Mouse (Mus musculus): ENCODE measurements at regions not wholly inside any gene's neighbourhood (a gene's known extent, or its start where the extent isn't known, plus 50 kb on each side); places are given as distances from the start of the nearest gene placed in this dataset.

DNA sequence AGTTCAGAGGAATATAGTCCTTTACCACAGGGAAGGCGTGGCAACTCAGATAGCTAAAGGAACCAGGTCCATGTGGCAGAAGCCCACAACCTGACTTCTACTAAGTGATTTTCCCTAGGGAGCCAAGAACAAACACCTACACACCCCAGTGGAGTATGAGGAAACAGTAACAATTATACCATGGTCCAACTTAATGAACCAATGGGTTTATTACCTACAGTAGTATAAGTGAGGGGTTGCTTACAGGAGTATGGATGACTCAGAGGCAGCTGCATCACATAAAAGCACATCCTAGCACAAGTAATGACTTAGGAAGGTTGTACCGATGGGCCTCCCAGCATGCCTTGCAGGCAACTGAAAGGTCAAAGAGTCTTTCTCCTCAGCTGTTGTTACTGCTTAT is 98.7 kb upstream of the Cul1 start:
- no peak for DNase-seq (ENCODE audit: low read depth, low spot score)

DNA sequence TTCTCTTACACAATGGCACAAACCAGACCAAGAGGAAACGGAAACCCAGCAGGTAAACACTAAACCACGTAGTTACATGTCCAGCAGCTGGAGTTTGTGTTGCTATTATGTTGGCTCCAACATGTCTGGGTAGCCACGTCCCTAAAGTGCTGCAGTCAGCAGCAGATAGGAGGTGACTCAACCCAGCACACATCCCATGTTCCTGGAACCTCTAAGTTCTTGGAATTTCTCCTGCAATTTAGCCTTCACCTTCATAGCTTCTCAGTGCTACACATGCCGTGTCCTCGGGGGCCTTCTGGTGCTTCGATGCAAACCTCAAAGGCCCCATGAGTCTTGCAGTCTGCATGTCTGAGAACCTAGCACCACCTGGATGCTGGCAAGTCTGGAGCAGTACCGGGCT is 97.7 kb upstream of the Cul1 start:
- DNase-seq (ENCODE audit: low read depth, low spot score) = no peak

DNA sequence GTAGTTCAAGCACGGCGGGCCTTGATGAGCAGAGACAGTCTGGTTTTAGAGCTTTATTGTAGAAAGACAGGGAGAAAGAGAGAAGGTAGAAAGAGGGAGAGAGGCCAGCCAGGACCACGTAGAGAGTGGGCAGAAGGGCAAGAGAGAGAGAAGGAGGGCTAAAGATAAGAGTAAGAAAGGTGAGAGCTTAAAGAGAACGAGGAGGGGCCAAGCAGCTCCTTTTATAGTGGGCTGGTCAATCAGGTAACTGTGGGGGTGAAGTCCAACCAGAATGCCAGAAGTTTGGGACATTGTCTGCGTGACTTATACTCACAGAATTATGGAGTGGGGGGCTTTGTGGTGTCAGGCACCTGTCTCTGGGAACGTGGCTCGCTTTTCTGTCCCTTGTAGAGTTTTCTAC is 96.7 kb upstream of the Cul1 start:
- no peak for DNase-seq (ENCODE audit: low read depth, low spot score)

DNA sequence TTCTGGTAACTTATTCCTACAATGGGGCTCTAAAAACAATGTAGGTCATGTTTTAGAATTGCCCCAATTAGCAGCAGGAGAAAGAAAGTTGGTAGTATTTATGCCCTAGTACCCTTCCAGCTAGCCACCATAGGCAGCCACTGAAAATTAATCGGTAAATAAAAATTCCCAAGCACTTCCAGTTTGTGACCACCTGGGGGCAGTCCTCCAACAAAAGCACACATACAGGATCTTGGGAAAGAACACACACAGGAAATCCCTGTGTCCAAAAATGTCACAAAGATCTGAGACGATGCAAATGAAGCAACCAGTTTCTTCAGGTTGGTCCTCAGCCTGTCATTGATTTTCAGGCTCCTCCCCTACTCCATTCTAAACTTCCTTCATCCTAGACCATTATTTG is 94.5 kb upstream of the Cul1 start:
- DNase-seq (ENCODE audit: low read depth, low spot score) = peak; percentile 73

DNA sequence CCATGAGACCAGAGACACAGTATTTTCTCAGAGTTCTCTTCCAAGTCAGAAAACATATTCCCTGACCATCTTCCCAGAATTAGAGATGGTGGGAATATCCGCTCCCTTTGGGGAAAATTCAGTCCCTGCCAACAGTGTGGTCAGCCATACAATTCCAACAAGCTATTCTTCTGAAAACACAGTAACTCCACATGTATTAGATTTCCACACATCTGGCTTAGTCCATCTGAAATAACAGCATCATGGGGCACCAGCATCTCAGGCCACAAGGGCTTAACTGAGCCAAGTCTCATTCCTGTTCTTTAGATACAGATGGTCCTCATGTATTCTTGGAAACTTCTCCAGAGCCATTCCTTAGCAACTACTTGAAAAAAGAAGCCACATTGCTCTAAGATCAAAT is 89.2 kb upstream of the Cul1 start:
- no peak for DNase-seq (ENCODE audit: low read depth, low spot score)

DNA sequence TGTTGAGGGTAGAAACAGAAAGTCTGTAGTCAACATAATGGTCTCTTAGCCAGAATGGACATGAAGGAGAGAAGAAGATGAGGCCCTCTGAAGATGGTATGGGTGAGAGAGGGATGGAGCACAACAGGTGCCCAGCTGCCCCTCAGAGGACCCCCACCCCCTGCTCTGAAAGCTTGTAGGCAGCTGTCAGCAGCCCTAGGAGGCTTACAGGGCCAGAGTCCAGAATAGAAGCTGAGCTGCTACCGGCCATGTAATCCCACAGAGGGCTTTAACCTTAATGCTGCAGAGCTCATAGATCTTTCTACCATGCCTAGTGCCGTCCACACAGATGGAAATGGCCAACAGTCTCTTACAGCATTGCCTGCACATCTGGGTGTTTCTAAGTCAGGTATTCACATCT is 88.6 kb upstream of the Cul1 start:
- DNase-seq (ENCODE audit: low read depth, low spot score) = no peak

DNA sequence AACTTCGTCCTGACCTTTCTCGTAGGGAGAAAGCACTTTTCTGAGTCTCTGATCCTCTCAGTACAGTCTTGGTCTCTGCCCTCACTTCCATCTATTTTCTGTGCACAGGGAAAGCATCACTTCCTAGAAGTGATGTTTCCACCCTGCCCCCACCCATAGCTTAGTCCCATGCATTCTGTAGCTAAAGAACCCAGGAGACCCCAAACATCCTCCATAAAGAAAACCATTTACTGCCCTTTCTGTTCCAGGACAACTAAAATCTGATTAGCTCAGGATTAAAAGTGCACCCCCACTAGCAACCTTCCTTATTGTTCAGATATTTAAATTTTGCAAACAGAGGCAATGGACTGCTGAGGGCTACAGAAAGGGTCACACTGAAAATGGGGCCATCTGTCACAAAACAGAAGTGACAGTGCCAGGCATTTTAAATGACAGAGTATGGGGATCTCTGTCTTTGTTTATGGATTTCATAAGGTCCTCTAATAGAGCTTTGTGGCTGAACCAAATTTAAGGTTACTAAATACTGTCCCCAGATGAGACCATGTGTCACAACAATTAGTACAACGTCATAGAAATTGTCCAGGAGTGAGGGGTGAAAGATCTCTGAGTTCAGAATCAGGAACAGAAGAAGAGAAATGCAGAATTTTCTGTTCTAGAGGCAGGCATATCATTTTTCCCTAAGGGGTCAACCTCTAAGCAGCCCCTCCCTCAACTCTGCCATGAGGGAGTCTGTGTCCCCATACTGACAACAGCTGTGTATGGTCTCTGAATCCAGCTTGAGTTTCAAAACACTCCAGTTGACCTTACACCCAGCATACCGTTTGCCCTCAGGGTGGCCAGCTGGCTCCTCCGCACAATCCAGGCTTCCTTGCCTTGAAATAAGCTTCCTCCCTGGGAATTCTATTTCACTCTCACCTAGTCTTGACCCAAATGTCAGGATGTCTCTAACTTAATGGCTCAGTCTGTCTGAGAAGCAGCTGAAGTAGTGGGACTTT is 87.2 kb upstream of the Cul1 start:
- no peak for DNase-seq (ENCODE audit: low read depth, low spot score)

DNA sequence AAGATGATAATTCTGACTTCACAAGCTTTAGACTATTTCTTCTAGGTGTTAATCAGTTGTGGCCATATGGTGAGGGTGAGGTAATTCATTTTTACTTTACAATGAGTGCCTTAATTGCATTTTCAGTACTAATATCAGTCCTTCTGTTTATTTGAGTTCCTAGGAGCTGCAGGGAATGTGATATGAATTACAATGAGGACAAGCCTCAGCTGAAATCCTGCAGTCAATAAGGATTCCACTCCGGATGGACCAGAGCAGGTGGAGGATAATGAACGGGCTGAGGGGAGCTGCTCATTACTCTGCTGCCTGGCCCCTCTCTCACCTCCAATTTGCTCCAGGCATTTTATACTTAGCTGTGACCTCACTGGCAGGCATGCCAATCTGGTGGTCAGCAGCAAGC is 85.7 kb upstream of the Cul1 start:
- DNase-seq (ENCODE audit: low read depth, low spot score) = no peak

DNA sequence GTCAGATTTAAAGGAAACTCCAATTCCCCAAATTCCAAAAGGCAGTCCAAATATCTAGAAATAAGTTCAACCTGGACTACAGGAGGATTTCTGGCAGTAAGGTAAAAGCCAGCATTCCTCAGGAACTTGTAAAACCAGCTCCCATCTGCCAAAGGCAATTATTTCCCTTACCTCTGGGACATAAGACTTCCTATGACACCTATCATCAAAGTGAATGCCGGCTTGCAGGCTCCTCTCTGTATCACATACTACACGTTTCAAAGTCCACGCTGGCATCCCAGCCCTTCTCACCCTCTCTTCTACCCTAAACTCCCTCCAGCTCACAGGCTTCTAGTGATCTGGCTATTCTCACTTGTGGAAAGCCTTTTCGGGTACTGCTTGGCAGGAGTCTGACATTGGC is 77.5 kb upstream of the Cul1 start:
- peak; percentile 23 for DNase-seq (ENCODE audit: low read depth, low spot score)

DNA sequence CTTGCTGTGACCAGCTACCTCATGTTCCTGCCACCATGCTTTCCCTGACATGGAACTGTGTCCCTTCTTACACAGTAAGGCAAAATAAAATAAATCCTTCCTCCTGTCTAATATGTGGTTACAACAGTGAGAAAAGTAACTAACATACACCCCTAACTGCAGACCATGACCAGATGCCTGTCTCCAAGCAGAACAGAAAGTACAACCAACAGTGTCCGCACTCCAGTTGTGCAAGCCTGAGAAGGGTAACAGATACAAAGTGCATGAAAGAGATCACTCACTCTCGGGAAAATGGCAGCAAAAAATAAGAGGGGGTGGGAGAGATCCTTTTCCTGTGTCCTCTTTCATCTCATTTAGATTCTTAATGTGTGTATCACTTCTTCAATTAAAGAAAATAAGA is 71.7 kb upstream of the Cul1 start:
- DNase-seq (ENCODE audit: low read depth, low spot score) = no peak

DNA sequence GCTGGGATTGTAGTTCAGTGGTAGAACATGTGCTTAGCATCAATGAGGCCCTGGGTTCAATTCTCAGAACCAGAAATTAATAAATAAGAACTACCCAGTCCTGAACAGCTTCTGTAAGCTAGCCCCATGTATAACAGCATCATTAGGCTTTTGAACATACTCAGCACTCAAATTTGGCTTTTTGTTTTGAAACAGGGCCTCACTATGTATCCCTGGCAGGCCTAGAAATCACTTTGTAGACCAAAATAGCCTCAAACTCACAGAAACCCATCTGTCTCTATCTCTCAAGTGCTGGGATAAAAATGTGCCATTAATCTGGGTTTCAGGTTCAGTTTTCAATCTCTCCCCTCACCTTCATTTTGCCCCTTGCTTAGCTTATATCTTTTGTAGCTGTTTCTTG is 66.6 kb upstream of the Cul1 start:
- no peak for DNase-seq (ENCODE audit: low read depth, low spot score)

DNA sequence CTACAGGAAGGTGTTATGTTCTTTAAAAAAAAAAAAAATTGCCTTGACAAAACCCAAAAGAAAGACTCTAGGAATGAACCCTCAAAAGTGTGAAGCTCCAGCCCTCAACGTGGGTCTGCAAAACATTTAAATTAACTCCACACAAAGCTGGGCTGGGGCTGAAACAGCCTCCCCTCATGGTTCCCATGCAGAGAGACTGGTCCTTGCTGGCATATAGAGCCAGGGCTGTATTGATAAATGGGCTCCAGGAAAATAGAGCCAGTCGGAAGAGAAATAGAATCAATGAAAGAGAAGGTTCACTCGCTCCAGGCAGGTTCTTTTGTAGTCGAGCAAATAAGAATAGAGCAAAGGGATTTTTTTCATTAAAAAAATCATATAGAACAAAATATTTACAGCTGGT is 63.3 kb upstream of the Cul1 start:
- no peak for DNase-seq (ENCODE audit: low read depth, low spot score)

DNA sequence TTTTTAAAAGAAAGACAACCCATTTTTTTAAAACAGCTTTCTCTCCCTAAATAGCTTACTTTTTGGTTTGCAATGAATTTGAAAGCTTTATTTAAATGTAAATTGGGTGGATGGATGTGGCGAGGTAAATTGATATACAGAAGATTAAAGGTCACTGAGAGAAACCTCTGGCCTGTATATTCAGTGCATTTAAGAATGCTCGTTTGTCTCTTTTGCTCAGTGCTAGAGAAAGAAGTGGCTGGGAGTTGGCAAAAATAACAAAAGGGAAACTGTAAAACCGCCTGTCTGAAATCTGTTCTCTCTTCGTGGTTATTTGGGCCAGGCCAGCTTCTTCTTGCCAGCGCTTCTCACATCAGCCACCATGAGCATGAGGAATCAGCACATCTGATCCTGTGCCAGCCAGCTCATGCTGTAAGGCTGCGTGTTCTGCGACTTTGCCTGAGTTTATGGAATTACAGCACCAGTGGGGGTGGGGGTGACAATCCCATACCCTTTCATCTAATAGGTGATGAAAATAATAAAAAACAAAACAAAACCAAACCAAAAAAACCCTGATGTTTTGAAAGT is 62.7 kb upstream of the Cul1 start:
- no peak for DNase-seq (ENCODE audit: low read depth, low spot score)

DNA sequence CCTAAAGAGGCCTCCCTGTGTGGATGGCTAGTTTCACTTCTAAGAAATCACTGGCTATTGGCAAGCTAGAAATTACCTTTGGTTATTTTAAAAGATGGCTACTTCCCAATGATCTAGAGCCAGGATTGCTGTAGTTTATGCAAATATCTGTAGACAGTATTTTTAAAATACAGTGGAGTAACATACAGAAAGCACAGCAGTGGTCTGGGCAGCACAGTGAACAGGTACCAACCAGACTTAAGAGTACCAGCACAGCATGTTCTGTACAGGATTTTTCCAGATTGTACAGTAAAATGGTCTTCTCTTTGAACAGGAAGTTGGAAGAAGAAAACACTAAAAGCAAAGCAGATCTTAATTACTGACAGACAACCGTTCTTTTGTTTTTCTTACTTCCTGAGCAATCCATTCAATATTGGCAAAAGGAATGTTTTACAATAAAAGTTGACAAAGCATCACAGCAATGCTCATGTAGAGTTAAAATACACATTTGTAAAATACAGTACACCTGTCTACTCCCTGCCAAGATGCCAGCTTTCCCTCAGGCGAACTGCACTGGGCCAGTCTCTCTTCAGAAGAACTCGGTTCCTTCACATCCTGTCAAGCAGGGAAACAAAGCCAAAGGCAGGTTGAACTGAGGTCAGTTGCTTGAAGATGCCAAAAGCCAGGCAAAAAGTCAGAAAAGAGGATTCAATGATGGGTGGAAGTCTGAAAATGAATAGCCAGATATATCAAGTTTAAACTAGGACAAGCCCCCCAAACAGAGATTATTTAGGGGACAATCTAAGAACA is 62.0 kb upstream of the Cul1 start:
- DNase-seq (ENCODE audit: low read depth, low spot score) = no peak

DNA sequence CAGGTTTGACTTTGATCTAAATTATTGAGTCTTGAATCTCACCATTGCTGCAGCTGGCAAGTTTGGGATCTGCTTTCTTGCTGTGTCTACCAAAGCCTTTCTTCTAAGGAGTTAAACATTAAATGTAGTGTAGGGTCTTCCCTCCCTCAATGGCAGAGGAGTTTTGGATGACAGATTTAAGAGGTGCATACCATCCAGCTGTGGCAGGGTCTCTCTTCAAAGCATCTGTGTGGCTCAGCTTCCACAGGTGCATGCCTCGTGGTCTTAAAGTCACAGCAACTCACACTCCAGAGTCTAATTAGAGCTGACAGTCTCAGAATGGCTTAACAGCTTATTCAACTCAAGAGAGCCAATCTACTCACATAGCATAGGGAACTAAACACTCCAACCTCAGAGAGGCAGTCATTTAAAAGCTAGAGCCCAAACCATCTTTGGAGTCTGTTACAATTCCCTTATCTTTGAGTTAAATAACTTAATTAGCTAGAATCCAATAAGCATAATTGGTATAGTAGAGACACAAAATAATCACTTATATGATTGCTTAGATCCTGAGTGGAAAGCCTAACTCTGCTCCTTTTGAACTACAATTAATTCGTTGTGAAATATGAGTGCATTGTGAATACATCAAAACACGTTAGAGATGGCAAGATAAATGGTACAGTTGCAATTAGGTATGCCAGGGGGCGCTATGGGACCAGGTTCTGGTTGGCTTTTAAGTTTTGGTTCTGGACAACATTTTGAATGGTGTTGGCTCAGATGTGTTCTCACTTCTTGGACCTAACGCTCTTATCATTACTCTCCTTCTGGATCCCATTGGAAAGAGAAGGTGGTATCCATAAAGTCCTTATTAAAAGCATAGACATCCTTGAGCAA is 57.5 kb upstream of the Cul1 start:
- DNase-seq (ENCODE audit: low read depth, low spot score) = peak; percentile 74

Data from ZHBTc4 (cell line).